In the genomic region with DNA sequence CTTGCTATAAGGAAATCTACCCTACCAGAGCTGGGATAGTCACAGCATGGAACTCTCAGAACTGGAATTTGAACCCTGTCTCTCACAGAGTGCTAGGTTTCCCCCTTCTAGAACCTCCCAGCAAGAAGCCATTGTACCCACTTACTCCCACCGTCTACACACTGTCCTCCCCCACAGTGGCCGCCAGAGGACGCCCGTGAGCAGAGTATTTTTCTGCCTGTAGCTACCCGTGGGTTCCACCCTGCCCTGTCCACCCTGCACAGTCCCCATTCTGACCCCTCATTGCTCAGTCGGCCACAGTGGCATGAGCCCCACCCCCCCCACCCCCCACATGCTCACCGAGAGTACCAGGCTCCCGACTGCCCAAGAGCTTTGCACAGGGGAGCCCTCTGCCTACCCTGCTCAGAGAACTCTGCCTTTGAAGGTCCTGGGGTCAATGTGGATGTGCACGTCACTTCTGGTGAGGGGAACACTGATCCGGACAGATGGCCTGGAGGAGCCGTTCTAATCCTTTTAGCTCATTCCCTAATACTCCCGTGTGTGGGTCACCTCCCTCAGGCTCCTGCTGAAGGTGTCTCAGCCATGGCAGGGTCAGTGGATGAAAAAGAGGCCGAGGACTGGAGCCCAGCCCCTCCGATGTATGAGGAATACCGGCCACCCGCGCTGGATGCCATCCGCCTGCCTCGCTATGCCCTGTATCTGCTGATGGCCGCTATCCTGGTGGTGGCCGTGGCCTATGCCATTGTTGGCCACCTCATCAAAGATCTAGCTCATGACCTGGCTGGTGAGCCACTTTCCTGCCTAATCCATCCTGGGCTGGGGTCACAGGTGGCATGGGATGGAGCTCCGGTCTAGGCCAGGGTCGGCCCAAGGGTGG, we compare ENCODE assay signal across 8 mouse cellular contexts. TPM values are rescaled to one million over a fixed set of nuclear protein-coding genes. Genes with fewer than 3 reads are reported as not detected.
A peak's percentile ranks its signal among the peaks of the same experiment; 100 is the strongest.
DNase-seq lines count a peak whose midpoint lies in the region; ATAC-seq and TF ChIP-seq lines count a peak whose summit lies in the region.

No protein-coding gene starts in this region.

- intact Hi-C loops in heart, postnatal 25 days (cut with DNase I): loop anchor here (1.0 kb wide), 1 partner anchor 60 kb away; no protein-coding TSS in a partner anchor
- intact Hi-C loops in left cerebral cortex, postnatal 25 days (cut with DNase I): loop anchor here (1.0 kb wide), 1 partner anchor 60 kb away; no protein-coding TSS in a partner anchor

- peak; percentile 90 for TF ChIP-seq CTCF in forebrain, postnatal 0 days (IDR thresholded peaks at IDR 0.05; ENCODE audit: low read depth)

- H3K4me2 ChIP-seq in forebrain, postnatal 0 days (ENCODE audit: low read depth): no peak overlapping the region
- no peak overlapping the region for H3K4me2 ChIP-seq in hindbrain, embryonic 13.5 days

- no peak overlapping the region for H3K27ac ChIP-seq in forebrain, postnatal 0 days (ENCODE audit: low read depth, low read length)
- 0 out of 2 replicates have a peak overlapping the region, but pooled peaks have one; percentile 52 for H3K27ac ChIP-seq in hindbrain, embryonic 13.5 days

- no peak overlapping the region for H3K9ac ChIP-seq in forebrain, postnatal 0 days
- peak overlapping the region; percentile 55; the same call in 1 of the 2 replicates for H3K9ac ChIP-seq in hindbrain, embryonic 13.5 days

- WGBS in forebrain, postnatal 0 days: 62% methylated on average over 23 of the region's 23 CpGs
- WGBS in hindbrain, embryonic 13.5 days: 61% methylated on average over 23 of the region's 23 CpGs

- peaks cover 39% of the 10 kb centered on the region for H3K36me3 ChIP-seq in forebrain, postnatal 0 days (ENCODE audit: insufficient read depth)
- peaks cover 41% of the 10 kb centered on the region for H3K36me3 ChIP-seq in hindbrain, embryonic 13.5 days

- no peaks in the 10 kb centered on the region for H3K27me3 ChIP-seq in forebrain, postnatal 0 days (ENCODE audit: insufficient read depth, low read length)
- 0 out of 2 replicates have a peak, but pooled peaks cover 2% of the 10 kb centered on the region for H3K27me3 ChIP-seq in hindbrain, embryonic 13.5 days

- H3K4me1 ChIP-seq in forebrain, postnatal 0 days (ENCODE audit: insufficient read depth): peaks cover 5% of the 10 kb centered on the region
- peaks cover 37% of the 10 kb centered on the region for H3K4me1 ChIP-seq in hindbrain, embryonic 13.5 days (replicated peaks)

- H3K4me3 ChIP-seq in forebrain, postnatal 0 days (ENCODE audit: low read depth, low read length): no peak overlapping the region
- H3K4me3 ChIP-seq in hindbrain, embryonic 13.5 days: no peak overlapping the region

- peak; percentile 96 for DNase-seq in heart, adult 11 months
- no peak for DNase-seq in heart, postnatal 25 days (ENCODE audit: low spot score)
- peak; percentile 71 to 86 for DNase-seq in cerebellum, adult 18-20 months
- DNase-seq in forebrain, postnatal 0 days: peak; percentile 75
- peak; percentile 70 to 76 for DNase-seq in left cerebral cortex, postnatal 25 days (ENCODE audit: low spot score in 2 of 2)
- peak; percentile 67 for DNase-seq in spleen, adult 12 weeks (ENCODE audit: low spot score)

- peak; percentile 76 for ATAC-seq in forebrain, postnatal 0 days
- ATAC-seq in hindbrain, embryonic 13.5 days (ENCODE audit: low FRiP score): peak; percentile 19; the same call in 1 of the 2 replicates
- peak; percentile 78 for ATAC-seq in megakaryocyte progenitor cell, adult 5-6 weeks (replicated peaks; ENCODE audit: poor library complexity)

- no peaks in the 10 kb centered on the region for H3K9me3 ChIP-seq in forebrain, postnatal 0 days (ENCODE audit: low read length)
- H3K9me3 ChIP-seq in hindbrain, embryonic 13.5 days: no peaks in the 10 kb centered on the region

RNA-seq across cellular contexts. Expression of gene Gm48552, which starts 1.2 kb away (rescaled TPM):
- total RNA-seq in heart, postnatal 25 days (2021): under 1 TPM in 1 of 2 experiments, not detected in 1; 0.70 TPM
- total RNA-seq in forebrain, postnatal 0 days (2014; rRNA removed): 5.8 and 16.6 TPM in 2 replicates
- 1.9 and 3.7 TPM in 2 replicates for polyA plus RNA-seq in forebrain, postnatal 0 days (2015; fragmentation: Nextera tagmentation; extraction: Ambion mirVana)
- 2.0 and 2.3 TPM in 2 replicates for polyA plus RNA-seq in hindbrain, embryonic 13.5 days (2015; fragmentation: Nextera tagmentation; extraction: Ambion mirVana)
- 1 to 10 TPM; 4.0 to 4.1 TPM for total RNA-seq in left cerebral cortex, postnatal 25 days (2021)
- not detected in 2 replicates for total RNA-seq in megakaryocyte progenitor cell, adult 5-6 weeks (2015)
- 0.46 TPM in 1 of 2 replicates, not detected in the other for total RNA-seq in megakaryocyte progenitor cell, adult 5-6 weeks (2017)

RNA-seq across cellular contexts. Expression of gene Smim24, which starts 2.8 kb away (rescaled TPM):
- total RNA-seq in heart, postnatal 25 days (2021): 1 to 10 TPM; 2.0 TPM
- 0.77 and 1.3 TPM in 2 replicates for total RNA-seq in forebrain, postnatal 0 days (2014; rRNA removed)
- polyA plus RNA-seq in forebrain, postnatal 0 days (2015; fragmentation: Nextera tagmentation; extraction: Ambion mirVana): 1.7 TPM in 2 replicates
- polyA plus RNA-seq in hindbrain, embryonic 13.5 days (2015; fragmentation: Nextera tagmentation; extraction: Ambion mirVana): 1.8 TPM in 2 replicates
- total RNA-seq in left cerebral cortex, postnatal 25 days (2021): 1 to 10 TPM in 1 of 2 experiments, under 1 TPM in 1; 0.89 to 1.5 TPM
- total RNA-seq in megakaryocyte progenitor cell, adult 5-6 weeks (2015): 31.0 and 31.4 TPM in 2 replicates
- 7.5 and 17.1 TPM in 2 replicates for total RNA-seq in megakaryocyte progenitor cell, adult 5-6 weeks (2017)

RNA-seq across cellular contexts. Expression of gene Gm48551, which starts 5.8 kb away (rescaled TPM):
- total RNA-seq in heart, postnatal 25 days (2021): under 1 TPM; 0.61 to 0.78 TPM
- 2.5 and 3.3 TPM in 2 replicates for total RNA-seq in forebrain, postnatal 0 days (2014; rRNA removed)
- polyA plus RNA-seq in forebrain, postnatal 0 days (2015; fragmentation: Nextera tagmentation; extraction: Ambion mirVana): 5.0 and 7.3 TPM in 2 replicates
- 6.5 and 8.1 TPM in 2 replicates for polyA plus RNA-seq in hindbrain, embryonic 13.5 days (2015; fragmentation: Nextera tagmentation; extraction: Ambion mirVana)
- 1 to 10 TPM; 3.5 to 4.2 TPM for total RNA-seq in left cerebral cortex, postnatal 25 days (2021)
- 2.6 and 3.0 TPM in 2 replicates for total RNA-seq in megakaryocyte progenitor cell, adult 5-6 weeks (2015)
- 0.62 and 1.7 TPM in 2 replicates for total RNA-seq in megakaryocyte progenitor cell, adult 5-6 weeks (2017)

RNA-seq across cellular contexts. Expression of gene Dohh, which starts 5.8 kb away (rescaled TPM):
- 10 to 100 TPM; 52.0 to 56.2 TPM for total RNA-seq in heart, postnatal 25 days (2021)
- total RNA-seq in forebrain, postnatal 0 days (2014; rRNA removed): 126 and 139 TPM in 2 replicates
- 111 and 125 TPM in 2 replicates for polyA plus RNA-seq in forebrain, postnatal 0 days (2015; fragmentation: Nextera tagmentation; extraction: Ambion mirVana)
- 72.1 and 74.8 TPM in 2 replicates for polyA plus RNA-seq in hindbrain, embryonic 13.5 days (2015; fragmentation: Nextera tagmentation; extraction: Ambion mirVana)
- 10 to 100 TPM; 83.7 to 87.7 TPM for total RNA-seq in left cerebral cortex, postnatal 25 days (2021)
- total RNA-seq in megakaryocyte progenitor cell, adult 5-6 weeks (2015): 9.3 and 13.7 TPM in 2 replicates
- total RNA-seq in megakaryocyte progenitor cell, adult 5-6 weeks (2017): 36.5 and 52.5 TPM in 2 replicates

RNA-seq across cellular contexts. Expression of gene Fzr1, which starts 11.7 kb away (rescaled TPM):
- total RNA-seq in heart, postnatal 25 days (2021): 10 to 100 TPM; 27.7 to 32.3 TPM
- 60.2 and 67.2 TPM in 2 replicates for total RNA-seq in forebrain, postnatal 0 days (2014; rRNA removed)
- 128 and 132 TPM in 2 replicates for polyA plus RNA-seq in forebrain, postnatal 0 days (2015; fragmentation: Nextera tagmentation; extraction: Ambion mirVana)
- 121 and 126 TPM in 2 replicates for polyA plus RNA-seq in hindbrain, embryonic 13.5 days (2015; fragmentation: Nextera tagmentation; extraction: Ambion mirVana)
- 10 to 100 TPM; 63.5 to 70.2 TPM for total RNA-seq in left cerebral cortex, postnatal 25 days (2021)
- 17.1 and 21.7 TPM in 2 replicates for total RNA-seq in megakaryocyte progenitor cell, adult 5-6 weeks (2015)
- total RNA-seq in megakaryocyte progenitor cell, adult 5-6 weeks (2017): 17.3 and 17.8 TPM in 2 replicates

Comparison
In these comparisons a context has a peak if more than half of its experiments do, and no peak if none do; other contexts are left out.
1. ATAC-seq: peak in every context shown above with its lines; median percentile 78 in megakaryocyte progenitor cell, adult 5-6 weeks; 76 in forebrain, postnatal 0 days; 19 in hindbrain, embryonic 13.5 days.